Mouse (Mus musculus): ENCODE results near the gene Kcnma1.

DNA sequence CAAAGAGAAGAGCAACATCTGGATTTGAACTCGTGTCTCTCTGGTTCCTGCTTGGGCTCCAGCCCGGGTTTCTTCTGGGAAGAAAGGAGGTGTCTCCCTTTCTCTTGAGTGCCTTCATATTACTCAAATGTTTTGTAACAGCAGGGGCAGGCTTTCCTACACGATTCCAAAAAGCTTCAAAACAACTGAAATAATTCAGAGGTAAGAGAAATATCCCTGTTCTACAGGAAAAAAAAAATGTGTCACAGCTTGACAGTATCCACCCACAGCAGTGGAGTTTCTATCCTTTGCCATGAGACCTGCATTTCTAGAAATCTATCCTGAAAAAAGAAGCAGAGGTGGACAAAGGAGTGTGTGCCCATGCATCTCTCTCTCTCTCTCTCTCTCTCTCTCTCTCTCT, 172.3 kb downstream of the Kcnma1 start:
- TF ChIP-seq ZNF384 (IDR thresholded peaks at IDR 0.05; ENCODE audit: low read depth, low read length) (no peak), ZC3H11A (IDR thresholded peaks at IDR 0.05; ENCODE audit: borderline replicate concordance, low read depth, low read length) (no peak)

All from ES-E14 (cell line).